Mouse (Mus musculus) midbrain, embryonic 11.5 days (tissue): ENCODE measurements around the gene Gdf1. TPM values are rescaled to one million over a fixed set of nuclear protein-coding genes. Genes with fewer than 3 reads are reported as not detected.

Experiments used
- ATAC-seq: fragments of 200-750 bp; cut with Nextera tagmentation; 2 replicates; pipeline ENCODE4 v1.8.0; 2017; ENCODE audit warnings: moderate TSS enrichment, moderate library complexity; ENCODE audit not compliant: low FRiP score
- DNase-seq: peaks from one replicate; pipeline ENCODE4 v3.0.0; 2015; ENCODE audit warnings: low spot score; ENCODE audit errors: missing footprints
- H3K27ac ChIP-seq: fragments of 300-500 bp; sonication (generic); 2 replicates; pipeline ENCODE4 v1.5.1; 2014; ENCODE audit warnings: low read depth, low read length
- H3K27me3 ChIP-seq: fragments of 300-500 bp; sonication (generic); 2 replicates; pipeline ENCODE4 v1.6.1; 2014; ENCODE audit warnings: mild to moderate bottlenecking, low read length, moderate library complexity, mixed read lengths; ENCODE audit not compliant: control insufficient read depth, insufficient read depth
- H3K36me3 ChIP-seq: fragments of 300-500 bp; sonication (generic); 2 replicates; pipeline ENCODE4 v1.6.1; 2014; ENCODE audit warnings: mild to moderate bottlenecking, low read length, moderate library complexity, mixed read lengths; ENCODE audit not compliant: control insufficient read depth, insufficient read depth
- H3K4me1 ChIP-seq: fragments of 300-500 bp; sonication (generic); 2 replicates; pipeline ENCODE4 v1.6.1; 2014; ENCODE audit warnings: low read length; ENCODE audit not compliant: control insufficient read depth, insufficient read depth
- H3K4me2 ChIP-seq: fragments of 300-500 bp; sonication (generic); 2 replicates; pipeline ENCODE4 v1.6.1; 2014; ENCODE audit warnings: mild to moderate bottlenecking, moderate library complexity
- H3K4me3 ChIP-seq: fragments of 300-500 bp; sonication (generic); 2 replicates; pipeline ENCODE4 v1.5.1; 2014; ENCODE audit warnings: low read depth, low read length
- H3K9ac ChIP-seq: fragments of 300-500 bp; sonication (generic); 2 replicates; pipeline ENCODE4 v1.6.1; 2014; ENCODE audit warnings: low read length
- H3K9me3 ChIP-seq: fragments of 300-500 bp; sonication (generic); 2 replicates; pipeline ENCODE4 v1.6.1; 2016; ENCODE audit warnings: low read length; ENCODE audit not compliant: control insufficient read depth
- WGBS: fragments of 180-500 bp; shearing (Covaris S2); extraction: QIAGEN DNeasy Blood & Tissue Kit; methylation state at CpG from one replicate; pipeline ENCODE4 v1.1.7; 2014; 5-methylcytosine and 5-hydroxymethylcytosine counted together
- polyA plus RNA-seq: library from polyadenylated mRNA; unstranded; fragments of >200 nt; fragmentation: Nextera tagmentation; extraction: Ambion mirVana; gene quantifications from 2 replicates; pipeline ENCODE4 v1.2.1, GENCODE M21; 2014

Gene Gdf1
- polyA plus RNA-seq, 1 experiment from 2014 or later, result 1.3 TPM

DNA sequence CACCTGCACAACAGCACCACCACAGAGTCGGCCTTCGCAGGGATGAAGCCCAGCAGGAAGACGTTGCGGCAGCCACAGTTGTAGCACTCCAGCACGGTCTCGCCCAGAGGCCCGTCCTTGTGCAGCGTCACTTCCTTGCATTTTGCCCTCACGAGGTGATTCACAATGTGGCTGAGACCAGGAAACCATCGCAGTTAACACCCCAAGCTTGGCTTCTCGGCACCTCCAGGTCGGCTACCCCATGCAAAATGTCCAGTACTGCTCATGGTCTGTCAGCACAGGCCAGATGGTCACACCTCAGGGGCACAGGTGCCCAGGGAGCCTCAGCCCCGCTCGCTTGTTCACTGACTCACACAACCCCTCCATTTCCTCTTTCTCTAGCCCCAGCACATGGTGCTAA, 12.4 kb downstream of the Gdf1 start:
- no peaks in the 10 kb centered on the region for H3K4me1 ChIP-seq
- H3K9ac ChIP-seq, result no peak overlapping the region
- H3K36me3 ChIP-seq, result peaks cover 45% of the 10 kb centered on the region
- no peaks in the 10 kb centered on the region for H3K27me3 ChIP-seq
- no peak overlapping the region for H3K4me3 ChIP-seq
- no peak overlapping the region for H3K4me2 ChIP-seq
- no peak overlapping the region for H3K27ac ChIP-seq
- no peaks in the 10 kb centered on the region for H3K9me3 ChIP-seq
- ATAC-seq (no peak), DNase-seq (no peak)
- WGBS, result 92% methylated on average over 14 of the region's 14 CpGs

DNA sequence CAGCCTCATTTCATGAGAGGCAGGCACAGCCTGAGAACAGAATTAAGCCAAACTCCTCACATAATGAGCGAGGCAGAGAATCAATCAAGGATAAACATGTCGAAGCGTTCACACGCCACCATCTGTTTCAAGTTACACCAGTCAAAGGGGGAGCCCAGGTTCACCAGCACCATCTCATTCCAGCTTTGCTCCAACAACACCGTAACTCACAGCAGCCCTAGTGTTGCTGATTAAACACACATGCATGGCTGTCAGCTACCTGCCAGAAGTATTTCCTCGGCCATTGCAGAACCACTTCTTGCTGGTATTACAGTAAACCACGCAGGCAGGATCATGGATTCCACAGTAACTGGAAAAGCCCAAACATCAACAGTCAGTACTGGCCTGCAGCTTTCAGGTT, 13.5 kb downstream of the Gdf1 start:
- WGBS, result 87% methylated on average over 7 of the region's 7 CpGs

DNA sequence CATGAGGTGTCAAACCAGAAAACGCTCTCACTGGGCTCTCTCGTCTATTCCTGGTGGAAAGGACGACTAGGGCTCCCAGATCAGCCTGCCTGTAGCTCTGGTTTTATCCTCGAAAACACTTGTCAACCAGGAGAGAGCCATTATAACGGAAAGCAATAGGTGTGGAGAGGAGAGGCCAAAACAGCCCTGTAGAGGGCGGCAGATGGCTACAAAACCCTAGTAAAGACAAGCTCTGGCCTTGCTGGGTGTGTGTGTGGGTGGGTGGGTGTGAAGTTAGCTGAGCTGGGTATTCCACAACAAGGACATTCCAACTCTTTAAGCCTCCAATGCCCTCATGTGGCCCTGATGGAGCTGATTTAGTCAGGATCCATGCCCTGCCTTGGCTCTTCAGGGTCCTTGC, 14.1 kb downstream of the Gdf1 start:
- no peaks in the 10 kb centered on the region for H3K27me3 ChIP-seq
- peaks cover 3% of the 10 kb centered on the region; the same call in 1 of the 2 replicates for H3K4me1 ChIP-seq
- no peaks in the 10 kb centered on the region for H3K9me3 ChIP-seq
- no peak overlapping the region for H3K9ac ChIP-seq
- H3K4me3 ChIP-seq, result no peak overlapping the region
- WGBS, result 62% methylated on average over 6 of the region's 6 CpGs
- no peak overlapping the region for H3K4me2 ChIP-seq
- no peak overlapping the region for H3K27ac ChIP-seq
- DNase-seq, result no peak
- no peak for ATAC-seq
- H3K36me3 ChIP-seq, result peaks cover 35% of the 10 kb centered on the region

More for the DNA sequence above, 13.5 kb downstream of the Gdf1 start:
- Histone ChIP-seq H3K27ac (no peak overlapping the region), H3K36me3 (peaks cover 36% of the 10 kb centered on the region), H3K4me3 (no peak overlapping the region), H3K9ac (no peak overlapping the region), H3K4me2 (no peak overlapping the region), H3K9me3 (no peaks in the 10 kb centered on the region), H3K27me3 (no peaks in the 10 kb centered on the region), H3K4me1 (no peaks in the 10 kb centered on the region)
- no peak for ATAC-seq
- no peak for DNase-seq

DNA sequence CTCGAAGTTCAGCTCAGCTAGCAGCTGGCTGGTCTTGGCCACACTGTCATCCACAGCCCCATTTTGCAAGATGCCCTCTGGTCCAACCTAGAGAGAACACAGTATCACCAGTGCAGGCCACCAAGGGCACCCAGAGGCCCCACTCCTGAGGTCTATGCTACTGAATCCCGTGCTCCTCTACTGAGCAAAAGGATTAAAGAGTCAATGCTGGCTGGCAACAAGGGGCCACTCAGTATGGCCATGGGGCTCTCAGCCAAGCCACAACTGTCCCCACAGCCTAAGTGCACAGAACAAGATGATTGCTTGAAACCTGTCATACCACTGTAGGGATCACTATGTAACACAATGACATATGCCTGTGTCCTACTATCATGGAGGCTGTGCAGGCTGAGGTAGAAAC, 14.7 kb downstream of the Gdf1 start:
- Histone ChIP-seq H3K4me3 (no peak overlapping the region), H3K9me3 (no peaks in the 10 kb centered on the region), H3K36me3 (peaks cover 33% of the 10 kb centered on the region), H3K27ac (no peak overlapping the region), H3K9ac (no peak overlapping the region), H3K27me3 (no peaks in the 10 kb centered on the region), H3K4me2 (no peak overlapping the region), H3K4me1 (peaks cover 4% of the 10 kb centered on the region; the same call in 1 of the 2 replicates)
- ATAC-seq (no peak), DNase-seq (no peak)
- WGBS, result 83% methylated on average over 2 of the region's 2 CpGs

DNA sequence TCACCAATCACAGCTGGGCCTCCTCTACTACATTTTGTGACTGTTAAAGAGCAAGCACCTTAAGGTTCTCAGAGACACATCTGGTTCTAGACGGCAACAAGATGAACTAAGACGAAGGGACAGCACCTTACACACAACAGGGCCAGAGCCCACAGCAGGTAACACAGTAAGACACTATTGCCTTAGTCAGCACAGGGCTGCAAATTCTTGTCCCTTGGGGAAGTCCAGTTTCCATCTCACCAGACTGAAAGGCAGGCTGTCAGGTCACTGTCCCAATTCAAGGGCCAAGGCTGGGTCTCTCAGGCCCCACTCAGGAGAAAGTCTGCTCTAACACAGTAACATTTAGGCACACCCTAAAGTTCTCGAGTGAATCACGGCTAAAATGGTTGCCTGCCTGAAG, 17.8 kb downstream of the Gdf1 start:
- no peak overlapping the region for H3K27ac ChIP-seq
- 90% methylated on average over 4 of the region's 4 CpGs for WGBS
- H3K4me3 ChIP-seq, result no peak overlapping the region
- H3K9me3 ChIP-seq, result no peaks in the 10 kb centered on the region
- no peak overlapping the region for H3K4me2 ChIP-seq
- peaks cover 23% of the 10 kb centered on the region for H3K4me1 ChIP-seq
- H3K27me3 ChIP-seq, result no peaks in the 10 kb centered on the region
- H3K9ac ChIP-seq, result no peak overlapping the region
- H3K36me3 ChIP-seq, result peaks cover 21% of the 10 kb centered on the region
- no peak for ATAC-seq
- DNase-seq, result no peak

DNA sequence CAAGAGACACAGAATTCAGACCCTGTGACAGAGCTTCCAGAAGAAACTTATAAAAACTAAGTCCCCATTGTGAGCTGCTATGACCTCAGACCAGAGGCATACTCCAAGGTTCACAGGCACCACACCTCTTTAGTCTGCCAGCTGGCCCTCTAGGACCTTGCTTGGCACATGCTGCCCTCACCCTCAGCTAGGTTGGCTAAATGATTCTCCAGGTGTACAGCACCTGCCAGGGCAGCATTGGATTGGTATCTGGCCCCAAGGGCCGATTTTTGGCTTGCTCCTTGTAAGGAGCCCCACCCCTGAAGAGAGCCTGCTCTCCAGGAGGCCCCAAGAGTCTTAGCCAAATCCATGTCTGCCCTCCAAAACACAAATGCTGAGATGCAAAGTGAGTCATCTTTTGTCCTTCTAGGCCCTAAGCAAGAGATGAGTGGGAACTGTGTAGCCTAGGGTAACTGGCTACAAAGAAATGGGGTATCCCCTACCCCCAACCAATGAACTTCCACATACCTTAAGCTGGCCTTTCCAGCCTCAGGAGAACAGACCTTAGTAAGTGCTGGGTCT, 18.3 kb downstream of the Gdf1 start:
- H3K27ac ChIP-seq, result no peak overlapping the region
- H3K4me3 ChIP-seq, result no peak overlapping the region
- no peaks in the 10 kb centered on the region for H3K27me3 ChIP-seq
- WGBS, result 83% methylated on average over 1 of the region's 1 CpGs
- H3K9me3 ChIP-seq, result no peaks in the 10 kb centered on the region
- H3K4me2 ChIP-seq, result no peak overlapping the region
- H3K36me3 ChIP-seq, result peaks cover 17% of the 10 kb centered on the region
- DNase-seq (no peak), ATAC-seq (no peak)
- H3K9ac ChIP-seq, result no peak overlapping the region
- peaks cover 23% of the 10 kb centered on the region for H3K4me1 ChIP-seq

DNA sequence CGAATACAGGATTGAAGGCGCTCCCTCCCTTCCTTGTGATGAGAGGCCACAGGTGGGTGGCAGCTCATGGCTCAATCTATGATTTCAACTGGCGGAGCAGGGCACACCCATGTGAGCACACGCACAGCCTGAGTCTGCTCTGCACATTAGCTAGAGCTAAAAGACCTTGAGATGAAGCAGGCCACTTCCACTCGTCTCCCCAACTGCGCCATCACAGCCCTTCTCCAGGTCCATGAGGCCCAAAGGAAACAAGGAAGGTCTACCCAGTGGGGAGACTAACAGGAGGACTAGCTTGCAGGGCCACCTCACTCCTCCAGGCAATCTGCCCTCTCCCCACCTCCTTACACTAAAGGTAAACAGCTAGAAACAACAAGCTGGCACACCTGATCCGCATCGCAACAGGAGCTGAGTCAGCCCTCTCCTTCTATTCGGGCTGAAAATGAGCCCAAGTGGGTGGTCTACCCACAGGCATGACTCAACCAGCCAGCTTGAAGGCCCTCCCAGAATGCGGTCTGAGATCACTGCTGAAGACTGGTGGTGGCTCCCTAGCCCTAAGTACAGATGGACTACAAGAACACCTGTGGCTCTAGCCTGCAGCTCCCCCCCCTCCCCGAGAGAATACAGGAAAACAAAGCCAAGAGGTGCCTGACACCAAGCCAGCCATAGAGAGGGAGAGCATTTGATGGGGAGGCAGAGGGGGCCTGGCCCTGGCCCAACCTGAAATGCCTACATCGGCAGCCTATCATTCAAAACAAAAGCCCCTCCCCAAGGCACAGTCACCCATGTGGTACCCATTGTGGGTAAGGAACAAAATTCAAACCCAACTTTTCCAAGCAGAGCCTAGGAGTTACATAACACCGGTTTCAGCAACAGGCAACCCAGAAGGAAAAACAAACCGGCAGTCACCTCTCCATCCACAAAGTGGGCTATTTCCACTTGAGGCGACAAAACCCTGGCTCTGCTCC, 21.7 kb downstream of the Gdf1 start:
- H3K9me3 ChIP-seq, result no peaks in the 10 kb centered on the region
- no peak for DNase-seq
- no peaks in the 10 kb centered on the region for H3K27me3 ChIP-seq
- ATAC-seq, result no peak
- H3K4me2 ChIP-seq, result peak overlapping the region; percentile 100
- 68% methylated on average over 15 of the region's 15 CpGs for WGBS
- H3K4me3 ChIP-seq, result peak overlapping the region; percentile 98
- peaks cover 29% of the 10 kb centered on the region for H3K4me1 ChIP-seq
- H3K9ac ChIP-seq, result peak overlapping the region; percentile 97
- no peak overlapping the region for H3K27ac ChIP-seq
- peaks cover 4% of the 10 kb centered on the region; the same call in 1 of the 2 replicates for H3K36me3 ChIP-seq

DNA sequence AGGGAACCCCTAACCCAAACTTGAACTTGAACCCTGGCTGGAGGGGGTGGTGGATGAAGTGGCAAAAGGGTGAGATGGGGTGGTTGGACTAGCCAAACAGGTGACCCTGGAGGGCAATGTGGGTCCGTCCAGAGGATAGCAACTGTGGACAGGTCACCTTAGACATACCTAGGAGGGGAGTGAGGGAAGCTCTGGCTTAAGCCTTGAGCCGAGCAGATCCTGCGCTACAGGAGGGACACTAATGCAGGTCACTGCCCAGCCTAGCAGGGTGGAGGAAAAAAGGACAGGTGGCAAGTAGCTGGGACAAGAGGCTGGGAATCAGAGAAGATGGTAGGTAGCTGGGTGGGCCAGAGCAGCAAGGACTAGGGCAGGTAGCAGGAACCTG, 22.4 kb downstream of the Gdf1 start:
- Histone ChIP-seq H3K9me3 (no peaks in the 10 kb centered on the region), H3K9ac (peak overlapping the region; percentile 97), H3K4me3 (peak overlapping the region; percentile 98), H3K36me3 (peaks cover 4% of the 10 kb centered on the region; the same call in 1 of the 2 replicates), H3K4me1 (peaks cover 29% of the 10 kb centered on the region), H3K27ac (no peak overlapping the region), H3K27me3 (no peaks in the 10 kb centered on the region), H3K4me2 (peak overlapping the region; percentile 100)
- ATAC-seq (no peak), DNase-seq (no peak)
- WGBS, result 41% methylated on average over 3 of the region's 3 CpGs

DNA sequence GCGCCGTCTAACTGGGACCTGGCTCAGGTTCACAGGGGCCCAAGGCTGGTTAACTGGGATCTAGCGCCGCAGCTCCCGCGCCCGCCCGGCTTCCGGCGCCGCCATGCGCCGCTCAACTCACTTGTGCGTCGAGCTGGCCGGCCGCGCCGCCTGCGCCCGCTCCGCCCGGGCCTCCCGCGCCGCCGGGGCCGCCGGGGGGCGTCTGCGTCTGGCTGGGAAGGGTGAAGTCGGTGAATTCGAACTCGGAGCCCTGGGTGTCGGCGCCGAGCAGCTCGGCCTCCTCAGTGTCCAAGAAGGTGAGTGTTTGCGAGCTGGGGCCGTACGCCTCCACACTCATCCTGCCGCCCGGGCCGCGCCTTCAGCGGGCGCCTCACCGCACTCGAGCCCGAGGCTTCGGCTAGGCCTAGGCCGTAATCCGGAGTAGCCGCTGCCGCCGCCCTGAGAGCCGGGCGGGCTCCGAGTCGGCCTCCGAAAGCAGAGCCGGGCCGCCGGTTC, 23.1 kb downstream of the Gdf1 start:
- under 1% methylated on average over 50 of the region's 64 CpGs for WGBS
- H3K4me2 ChIP-seq, result peak overlapping the region; percentile 100
- H3K9ac ChIP-seq, result peak overlapping the region; percentile 97
- H3K4me3 ChIP-seq, result peak overlapping the region; percentile 98
- H3K9me3 ChIP-seq, result no peaks in the 10 kb centered on the region
- peak; percentile 95 for DNase-seq
- peak overlapping the region; percentile 47 for H3K27ac ChIP-seq
- peaks cover 29% of the 10 kb centered on the region for H3K4me1 ChIP-seq
- peaks cover 4% of the 10 kb centered on the region; the same call in 1 of the 2 replicates for H3K36me3 ChIP-seq
- peak; percentile 64 for ATAC-seq
- H3K27me3 ChIP-seq, result no peaks in the 10 kb centered on the region
